8 mouse cellular contexts compared by ENCODE assay signal in genomic region chr11:59787199-59787781, GRCm38 (mm10). TPM values are rescaled to one million over a fixed set of nuclear protein-coding genes. Genes with fewer than 3 reads are reported as not detected.
DNase-seq lines count a peak whose midpoint lies in the region; ATAC-seq and TF ChIP-seq lines count a peak whose summit lies in the region.

Gene Pld6, minus strand, starts transcription at chr11:59787645.

- H3K4me1 ChIP-seq in forebrain, embryonic 11.5 days (replicated peaks; ENCODE audit: control insufficient read depth, insufficient read depth, low read length): peaks cover 10% of the 10 kb centered on the region; the same call in 1 of the 2 replicates
- H3K4me1 ChIP-seq in hindbrain, embryonic 14.5 days (replicated peaks; ENCODE audit: control insufficient read depth, insufficient read depth, low read length): 0 out of 2 replicates have a peak, but pooled peaks cover 5% of the 10 kb centered on the region
- H3K4me1 ChIP-seq in midbrain, embryonic 15.5 days: peaks cover 12% of the 10 kb centered on the region
- H3K4me1 ChIP-seq in spleen, adult 2 months (ENCODE audit: control insufficient read depth, insufficient read depth, insufficient read length): peaks cover 7% of the 10 kb centered on the region; the same call in 1 of the 2 replicates

- peak within 1 kb of the TSS; percentile 76 for H3K4me2 ChIP-seq in forebrain, embryonic 11.5 days (ENCODE audit: low read depth, low read length, severe bottlenecking)
- peak within 1 kb of the TSS; percentile 95 for H3K4me2 ChIP-seq in hindbrain, embryonic 14.5 days (replicated peaks)
- H3K4me2 ChIP-seq in midbrain, embryonic 15.5 days: peak within 1 kb of the TSS; percentile 95

- TF ChIP-seq POLR2A in spleen, adult 2 months (IDR thresholded peaks at IDR 0.05; ENCODE audit: low read depth, low read length): no peak

- H3K9ac ChIP-seq in forebrain, embryonic 11.5 days (ENCODE audit: low read length): peak within 1 kb of the TSS; percentile 63
- peak within 1 kb of the TSS; percentile 64 for H3K9ac ChIP-seq in hindbrain, embryonic 14.5 days
- H3K9ac ChIP-seq in midbrain, embryonic 15.5 days: peak within 1 kb of the TSS; percentile 40

- H3K27me3 ChIP-seq in forebrain, embryonic 11.5 days (ENCODE audit: control insufficient read depth, insufficient read depth, low read length): no peaks in the 10 kb centered on the region
- no peaks in the 10 kb centered on the region for H3K27me3 ChIP-seq in hindbrain, embryonic 14.5 days (ENCODE audit: control insufficient read depth, insufficient read depth, low read length)
- H3K27me3 ChIP-seq in midbrain, embryonic 15.5 days (replicated peaks): no peaks in the 10 kb centered on the region
- peaks cover 7% of the 10 kb centered on the region for H3K27me3 ChIP-seq in spleen, adult 2 months (ENCODE audit: control insufficient read depth, insufficient read depth, low read length)

- peak; percentile 71 for ATAC-seq in forebrain, embryonic 11.5 days (replicated peaks; ENCODE audit: low FRiP score)
- ATAC-seq in hindbrain, embryonic 14.5 days (ENCODE audit: low FRiP score): peak; percentile 75
- ATAC-seq in midbrain, embryonic 15.5 days (replicated peaks): peak; percentile 84
- ATAC-seq in cerebellum, adult (ENCODE audit: insufficient number of reproducible peaks, low FRiP score, low TSS enrichment): no peak

- DNase-seq in CD4-positive helper T cell, adult 2 months (ENCODE audit: low read depth, low spot score): peak; percentile 31
- DNase-seq in adrenal gland, adult 18-20 months (ENCODE audit: low spot score in 2 of 2): peak; percentile 42 to 48
- peak; percentile 86 for DNase-seq in forebrain, embryonic 11.5 days (ENCODE audit: low spot score)
- DNase-seq in hindbrain, embryonic 14.5 days (ENCODE audit: low spot score): peak; percentile 33
- DNase-seq in liver: peak; percentile 83
- DNase-seq in spleen, adult 2 months (ENCODE audit: low read depth in 1 of 2, low spot score in 2 of 2): peak in 1 of 2 experiments; percentile 36

- no peaks in the 10 kb centered on the region for H3K9me3 ChIP-seq in forebrain, embryonic 11.5 days (ENCODE audit: control insufficient read depth, low read length)
- no peaks in the 10 kb centered on the region for H3K9me3 ChIP-seq in hindbrain, embryonic 14.5 days (ENCODE audit: control insufficient read depth, low read length)
- H3K9me3 ChIP-seq in midbrain, embryonic 15.5 days: no peaks in the 10 kb centered on the region

- WGBS in forebrain, embryonic 11.5 days: under 1% methylated on average over 51 of the region's 51 CpGs
- WGBS in hindbrain, embryonic 14.5 days: under 1% methylated on average over 50 of the region's 51 CpGs
- WGBS in midbrain, embryonic 15.5 days: under 1% methylated on average over 50 of the region's 51 CpGs
- WGBS in spleen, adult 2 months: 2% methylated on average over 51 of the region's 51 CpGs

- H3K4me3 ChIP-seq in forebrain, embryonic 11.5 days (ENCODE audit: low read depth, low read length): peak within 1 kb of the TSS; percentile 37
- H3K4me3 ChIP-seq in hindbrain, embryonic 14.5 days (replicated peaks; ENCODE audit: low read length): peak within 1 kb of the TSS; percentile 44
- peak within 1 kb of the TSS; percentile 44 for H3K4me3 ChIP-seq in midbrain, embryonic 15.5 days
- peak within 1 kb of the TSS; percentile 46; the same call in 1 of the 2 replicates for H3K4me3 ChIP-seq in spleen, adult 2 months (ENCODE audit: extremely low read depth, insufficient read depth, insufficient read length)

- H3K36me3 ChIP-seq in forebrain, embryonic 11.5 days (ENCODE audit: control insufficient read depth, insufficient read depth, low read length): peaks cover 3% of the 10 kb centered on the region; the same call in 1 of the 2 replicates
- peaks cover 20% of the 10 kb centered on the region for H3K36me3 ChIP-seq in hindbrain, embryonic 14.5 days (replicated peaks; ENCODE audit: control insufficient read depth, insufficient read depth)
- H3K36me3 ChIP-seq in midbrain, embryonic 15.5 days (replicated peaks): peaks cover 13% of the 10 kb centered on the region
- peaks cover 4% of the 10 kb centered on the region for H3K36me3 ChIP-seq in spleen, adult 2 months (ENCODE audit: control insufficient read depth, insufficient read depth, low read length)

- TF ChIP-seq CTCF in spleen, adult 2 months (IDR thresholded peaks at IDR 0.05; ENCODE audit: extremely low read depth, insufficient read depth, insufficient read length, insufficient replicate concordance): no peak

- H3K27ac ChIP-seq in forebrain, embryonic 11.5 days (ENCODE audit: low read depth, low read length): no peak within 1 kb of the TSS
- no peak within 1 kb of the TSS for H3K27ac ChIP-seq in hindbrain, embryonic 14.5 days
- H3K27ac ChIP-seq in midbrain, embryonic 15.5 days: peak within 1 kb of the TSS; percentile 32; the same call in 1 of the 2 replicates
- no peak within 1 kb of the TSS for H3K27ac ChIP-seq in spleen, adult 2 months (ENCODE audit: insufficient read depth, low read length)

RNA-seq across cellular contexts. Expression of gene Pld6, which starts in this region (rescaled TPM):
- 1 to 10 TPM in 1 of 2 experiments, under 1 TPM in 1; 0.90 to 2.1 TPM for total RNA-seq in adrenal gland, adult 18-20 months (2021)
- polyA plus RNA-seq in forebrain, embryonic 11.5 days (2014; fragmentation: Nextera tagmentation; extraction: Ambion mirVana): 0.72 and 1.3 TPM in 2 replicates
- polyA plus RNA-seq in hindbrain, embryonic 14.5 days (2014; fragmentation: Nextera tagmentation; extraction: Ambion mirVana): 4.3 and 5.2 TPM in 2 replicates
- 13.3 and 13.7 TPM in 2 replicates for polyA plus RNA-seq in midbrain, embryonic 15.5 days (2015; fragmentation: Nextera tagmentation; extraction: Ambion mirVana)
- 0.69 and 0.96 TPM in 2 replicates for polyA plus RNA-seq in spleen, adult 2 months (2012; rRNA removed)
